In the genomic region with DNA sequence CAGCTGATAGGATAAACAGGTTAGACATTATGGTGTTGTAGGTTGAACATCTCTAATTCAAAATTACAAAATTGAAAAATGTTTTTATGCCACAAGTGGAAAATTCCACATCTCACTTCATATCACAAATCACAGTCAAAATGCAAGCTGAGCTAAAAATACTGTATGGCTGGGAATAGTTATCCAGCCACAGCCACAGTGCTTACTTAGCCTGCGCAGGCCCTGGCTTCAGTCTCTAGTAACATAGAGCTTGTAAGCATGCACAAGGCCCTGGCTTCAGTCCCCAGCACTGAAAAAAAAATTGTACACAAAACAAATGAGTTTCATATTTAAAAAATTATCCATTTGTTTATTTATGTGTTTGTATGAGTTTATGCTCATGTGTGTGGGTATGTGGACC, we compare ENCODE assay signal across 17 mouse cellular contexts.
"Had no signal": no experiment of that assay in that cellular context is flagged by ENCODE, and none has a peak within 500 bp of the region (broad histone marks: within the 10 kb centered on the region; RNA-seq: fewer than 3 reads in every experiment).

No protein-coding gene starts in this region.

- H3K27ac ChIP-seq: liver, embryonic 14.5 days; midbrain, embryonic 10.5 days; midbrain, embryonic 12.5 days; neural tube, embryonic 13.5 days; neural tube, embryonic 15.5 days had no signal

- DNase-seq: lung, adult 18-20 months; lung, embryonic 14.5 days; lung, postnatal 10 days; lung, postnatal 4 days; midbrain, embryonic 14.5 days; retina, postnatal 1 day; right cerebral cortex, postnatal 25 days; spleen, adult 18-20 months; thymus, adult 18-20 months; thymus, postnatal 14 days; thymus, postnatal 36 days had no signal

- H3K4me3 ChIP-seq: midbrain, embryonic 10.5 days; midbrain, embryonic 12.5 days; myocyte; neural tube, embryonic 13.5 days; neural tube, embryonic 15.5 days had no signal
